Mouse (Mus musculus): ENCODE results near the gene Tbx1.
A peak's percentile ranks its signal among the peaks of the same experiment; 100 is the strongest.

Gene Tbx1

GRCm38 (mm10) chr16:18622916-18623750, 32.7 kb upstream of the Tbx1 start:
- no peak for DNase-seq (ENCODE audit: low read depth, low spot score)

GRCm38 (mm10) chr16:18622019-18622418, 31.5 kb upstream of the Tbx1 start, which contains the start of gene Gp1bb:
Gene Gp1bb, minus strand, starts transcription at chr16:18622403.
- no peak for DNase-seq (ENCODE audit: low read depth, low spot score)

- no peak for DNase-seq (ENCODE audit: low read depth, low spot score)
Measured at GRCm38 (mm10) chr16:18621362-18622001, 31.0 kb upstream of the Tbx1 start.

- DNase-seq (ENCODE audit: low read depth, low spot score) = no peak
Measured at GRCm38 (mm10) chr16:18620601-18621361, 30.3 kb upstream of the Tbx1 start.

GRCm38 (mm10) chr16:18620201-18620600, 29.7 kb upstream of the Tbx1 start:
- no peak for DNase-seq (ENCODE audit: low read depth, low spot score)

- DNase-seq (ENCODE audit: low read depth, low spot score) = no peak
Measured at GRCm38 (mm10) chr16:18619110-18619509, 28.6 kb upstream of the Tbx1 start.

GRCm38 (mm10) chr16:18618297-18618696, 27.8 kb upstream of the Tbx1 start:
- DNase-seq (ENCODE audit: low read depth, low spot score) = no peak

GRCm38 (mm10) chr16:18617370-18618065, 27.0 kb upstream of the Tbx1 start:
- peak; percentile 54 for DNase-seq (ENCODE audit: low read depth, low spot score)

GRCm38 (mm10) chr16:18613301-18613700, 22.8 kb upstream of the Tbx1 start:
- no peak for DNase-seq (ENCODE audit: low read depth, low spot score)

GRCm38 (mm10) chr16:18611752-18612151, 21.3 kb upstream of the Tbx1 start:
- no peak for DNase-seq (ENCODE audit: low read depth, low spot score)

- no peak for DNase-seq (ENCODE audit: low read depth, low spot score)
Measured at GRCm38 (mm10) chr16:18609099-18609498, 18.6 kb upstream of the Tbx1 start.

- DNase-seq (ENCODE audit: low read depth, low spot score) = no peak
Measured at GRCm38 (mm10) chr16:18608226-18608625, 17.8 kb upstream of the Tbx1 start.

- no peak for DNase-seq (ENCODE audit: low read depth, low spot score)
Measured at GRCm38 (mm10) chr16:18605705-18606104, 15.2 kb upstream of the Tbx1 start.

- no peak for DNase-seq (ENCODE audit: low read depth, low spot score)
Measured at GRCm38 (mm10) chr16:18604267-18604701, 13.8 kb upstream of the Tbx1 start.

GRCm38 (mm10) chr16:18601447-18601846, 11.0 kb upstream of the Tbx1 start:
- no peak for DNase-seq (ENCODE audit: low read depth, low spot score)

GRCm38 (mm10) chr16:18598006-18598405, 7.5 kb upstream of the Tbx1 start:
- no peak for DNase-seq (ENCODE audit: low read depth, low spot score)

GRCm38 (mm10) chr16:18596255-18596654, 5.8 kb upstream of the Tbx1 start:
- no peak for DNase-seq (ENCODE audit: low read depth, low spot score)

GRCm38 (mm10) chr16:18593930-18594329, 3.5 kb upstream of the Tbx1 start:
- DNase-seq (ENCODE audit: low read depth, low spot score) = no peak

GRCm38 (mm10) chr16:18591047-18592018, 862 bp upstream of the Tbx1 start:
- DNase-seq (ENCODE audit: low read depth, low spot score) = no peak

GRCm38 (mm10) chr16:18589080-18589621, 1.3 kb downstream of the Tbx1 start:
- DNase-seq (ENCODE audit: low read depth, low spot score) = no peak

Data from brain, embryonic 18.5 days (tissue).